Mouse (Mus musculus) thymus, adult 2 months (tissue): ENCODE results near the gene Ide.

Experiments
- CTCF ChIP-seq: fragments of 200-500 bp; IDR thresholded peaks from 2 replicates; pipeline ENCODE4 v1.5.1; 2012; ENCODE audit warnings: mild to moderate bottlenecking, control low read depth, low read length, moderate library complexity, borderline replicate concordance; ENCODE audit not compliant: control insufficient read depth, poor library complexity, insufficient read depth; ENCODE audit errors: extremely low read depth
- POLR2A ChIP-seq: fragments of 200-500 bp; IDR thresholded peaks from 2 replicates; pipeline ENCODE4 v1.6.1; 2012; ENCODE audit warnings: mild to moderate bottlenecking, low read length, control low read depth, moderate library complexity; ENCODE audit not compliant: control insufficient read depth, poor library complexity, insufficient read depth; ENCODE audit errors: extremely low read depth

- peak; percentile 61; the same call in 1 of the 2 replicates for TF ChIP-seq CTCF
- TF ChIP-seq POLR2A = peak; percentile 93
Measured at GRCm38 (mm10) chr19:37375755-37376615, 38.3 kb upstream of the Ide start, which contains the start of gene Kif11.
